Mouse (Mus musculus): ENCODE data around the gene Exd1. TPM values are rescaled to one million over a fixed set of nuclear protein-coding genes. Genes with fewer than 3 reads are reported as not detected.
A peak's percentile ranks its signal among the peaks of the same experiment; 100 is the strongest.

The Exd1 gene
- 0.22 and 0.27 TPM in 2 replicates for polyA plus RNA-seq (2016; fragmentation: Nextera tagmentation; extraction: Ambion mirVana)

- Histone ChIP-seq H3K4me3 (replicated peaks) (peak within 1 kb of the TSS; percentile 81), H3K27ac (peak within 1 kb of the TSS; percentile 74), H3K27me3 (no peaks in the 10 kb centered on the region), H3K4me1 (peaks cover 21% of the 10 kb centered on the region), H3K36me3 (replicated peaks) (no peaks in the 10 kb centered on the region), H3K9me3 (no peaks in the 10 kb centered on the region), H3K4me2 (peak within 1 kb of the TSS; percentile 61), H3K9ac (peak within 1 kb of the TSS; percentile 78)
- under 1% methylated on average over 57 of the region's 57 CpGs for WGBS
- ATAC-seq (ENCODE audit: low FRiP score), result peak; percentile 99
Measured at GRCm38 (mm10) chr2:119547522-119548370, at the start of gene Exd1, which contains the start of gene Chp1. Gene Exd1, minus strand, starts transcription at chr2:119547627. Gene Chp1, plus strand, starts transcription at chr2:119547697.

GRCm38 (mm10) chr2:119596781-119597330 is 49.4 kb upstream of the Exd1 start:
- ATAC-seq (ENCODE audit: low FRiP score), result no peak
- peaks cover 46% of the 10 kb centered on the region for H3K36me3 ChIP-seq (replicated peaks)
- WGBS, result 95% methylated on average over 8 of the region's 8 CpGs

DNA sequence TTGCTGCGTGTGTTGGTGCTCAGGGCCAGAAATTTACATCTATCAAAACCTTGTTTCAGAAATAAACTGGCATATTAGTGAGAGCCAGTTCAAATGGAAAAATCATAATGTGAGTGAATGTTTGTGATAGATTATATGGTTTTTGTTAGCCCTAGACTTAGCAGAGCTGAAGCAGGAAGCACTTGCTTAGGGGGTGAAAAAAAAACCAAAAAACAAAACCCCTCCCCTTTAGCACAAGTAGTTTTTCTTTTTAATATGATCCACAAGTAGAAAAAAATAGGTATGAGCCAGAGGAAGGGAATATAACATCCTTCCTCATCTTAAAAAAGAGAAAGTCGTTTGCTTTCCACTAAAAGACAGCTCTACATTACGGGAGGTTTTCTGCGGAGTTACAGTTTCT is 47.9 kb upstream of the Exd1 start:
- ATAC-seq (ENCODE audit: low FRiP score), result no peak
- H3K9ac ChIP-seq, result peak overlapping the region; percentile 91
- no peak overlapping the region for H3K27ac ChIP-seq
- H3K4me2 ChIP-seq, result peak overlapping the region; percentile 63
- no peaks in the 10 kb centered on the region for H3K9me3 ChIP-seq
- H3K4me1 ChIP-seq, result peaks cover 29% of the 10 kb centered on the region
- WGBS, result 63% methylated on average over 4 of the region's 4 CpGs
- H3K4me3 ChIP-seq (replicated peaks), result peak overlapping the region; percentile 83
- H3K36me3 ChIP-seq (replicated peaks), result peaks cover 42% of the 10 kb centered on the region
- H3K27me3 ChIP-seq, result no peaks in the 10 kb centered on the region

More at GRCm38 (mm10) chr2:119596781-119597330, 49.4 kb upstream of the Exd1 start:
- Histone ChIP-seq H3K4me2 (no peak overlapping the region), H3K4me1 (peaks cover 33% of the 10 kb centered on the region), H3K4me3 (replicated peaks) (no peak overlapping the region), H3K27me3 (no peaks in the 10 kb centered on the region), H3K9ac (no peak overlapping the region), H3K27ac (no peak overlapping the region), H3K9me3 (no peaks in the 10 kb centered on the region)

- H3K27ac ChIP-seq, result peak overlapping the region; percentile 84
- under 1% methylated on average over 61 of the region's 61 CpGs for WGBS
- peaks cover 29% of the 10 kb centered on the region for H3K4me1 ChIP-seq
- H3K9ac ChIP-seq, result peak overlapping the region; percentile 91
- H3K36me3 ChIP-seq (replicated peaks), result peaks cover 34% of the 10 kb centered on the region
- H3K9me3 ChIP-seq, result no peaks in the 10 kb centered on the region
- peak overlapping the region; percentile 63 for H3K4me2 ChIP-seq
- peak overlapping the region; percentile 83 for H3K4me3 ChIP-seq (replicated peaks)
- no peaks in the 10 kb centered on the region for H3K27me3 ChIP-seq
- ATAC-seq (ENCODE audit: low FRiP score), result peak; percentile 97
Measured at GRCm38 (mm10) chr2:119594113-119594981, 46.9 kb upstream of the Exd1 start.

DNA sequence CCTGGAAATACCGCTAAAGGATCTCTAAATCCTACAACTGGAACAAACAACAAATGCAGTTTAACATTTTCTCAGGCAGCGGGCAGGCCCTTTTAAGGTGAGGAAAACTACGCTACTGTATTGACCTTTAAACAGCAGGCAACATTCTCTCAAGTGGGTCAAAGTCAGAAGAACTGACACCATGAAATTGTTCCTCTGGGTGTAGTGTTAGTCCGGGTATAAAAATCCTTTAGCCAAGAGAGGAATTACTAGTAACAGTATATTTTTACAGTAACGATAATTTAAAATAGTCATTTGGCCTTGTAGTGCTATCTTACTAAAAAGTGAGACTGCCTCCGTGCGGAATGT is 46.3 kb upstream of the Exd1 start:
- Histone ChIP-seq H3K4me3 (replicated peaks) (peak overlapping the region; percentile 83), H3K27me3 (no peaks in the 10 kb centered on the region), H3K9ac (no peak overlapping the region), H3K36me3 (replicated peaks) (peaks cover 29% of the 10 kb centered on the region), H3K9me3 (no peaks in the 10 kb centered on the region), H3K4me1 (peaks cover 29% of the 10 kb centered on the region), H3K4me2 (peak overlapping the region; percentile 47), H3K27ac (peak overlapping the region; percentile 78)
- 11% methylated on average over 7 of the region's 7 CpGs for WGBS
- ATAC-seq (ENCODE audit: low FRiP score), result peak; percentile 27; the same call in 1 of the 2 replicates

GRCm38 (mm10) chr2:119591247-119591646 is 43.8 kb upstream of the Exd1 start:
- ATAC-seq (ENCODE audit: low FRiP score), result no peak
- Histone ChIP-seq H3K27me3 (no peaks in the 10 kb centered on the region), H3K36me3 (replicated peaks) (peaks cover 8% of the 10 kb centered on the region), H3K9me3 (no peaks in the 10 kb centered on the region), H3K4me2 (no peak overlapping the region), H3K27ac (no peak overlapping the region), H3K9ac (no peak overlapping the region), H3K4me3 (replicated peaks) (no peak overlapping the region), H3K4me1 (peaks cover 16% of the 10 kb centered on the region)
- WGBS, result 93% methylated on average over 3 of the region's 3 CpGs

DNA sequence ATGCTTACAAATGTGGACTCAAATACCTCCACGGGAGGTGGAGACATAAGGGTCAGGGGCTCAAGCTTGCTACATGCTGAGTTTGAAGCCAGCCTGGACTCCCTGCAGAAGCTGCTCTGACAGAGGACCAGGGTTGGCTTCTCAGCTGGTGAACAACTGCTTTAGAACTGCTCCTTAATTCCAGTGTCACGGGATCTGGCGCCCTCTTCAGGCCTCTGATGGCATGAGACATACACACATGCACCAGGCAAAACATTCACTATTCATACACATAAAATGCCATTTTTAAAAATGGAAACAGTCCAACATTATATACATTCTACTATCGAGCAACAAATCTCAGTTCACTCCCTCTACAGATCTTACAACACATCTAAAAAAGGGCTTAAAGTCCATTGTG is 40.0 kb upstream of the Exd1 start:
- no peak for ATAC-seq (ENCODE audit: low FRiP score)
- H3K9ac ChIP-seq, result no peak overlapping the region
- H3K36me3 ChIP-seq (replicated peaks), result peaks cover 7% of the 10 kb centered on the region
- WGBS, result 17% methylated on average over 4 of the region's 4 CpGs
- H3K4me2 ChIP-seq, result no peak overlapping the region
- no peaks in the 10 kb centered on the region for H3K9me3 ChIP-seq
- H3K27ac ChIP-seq, result no peak overlapping the region
- no peaks in the 10 kb centered on the region for H3K27me3 ChIP-seq
- no peak overlapping the region for H3K4me3 ChIP-seq (replicated peaks)
- no peaks in the 10 kb centered on the region for H3K4me1 ChIP-seq

GRCm38 (mm10) chr2:119584282-119584681 is 36.9 kb upstream of the Exd1 start:
- Histone ChIP-seq H3K27me3 (no peaks in the 10 kb centered on the region), H3K36me3 (replicated peaks) (no peaks in the 10 kb centered on the region; the same call in 1 of the 2 replicates), H3K4me3 (replicated peaks) (no peak overlapping the region), H3K4me2 (no peak overlapping the region), H3K4me1 (no peaks in the 10 kb centered on the region), H3K27ac (no peak overlapping the region), H3K9ac (no peak overlapping the region), H3K9me3 (no peaks in the 10 kb centered on the region)
- ATAC-seq (ENCODE audit: low FRiP score), result no peak
- WGBS, result 88% methylated on average over 8 of the region's 8 CpGs

- no peaks in the 10 kb centered on the region; the same call in 1 of the 2 replicates for H3K36me3 ChIP-seq (replicated peaks)
- H3K9me3 ChIP-seq, result no peaks in the 10 kb centered on the region
- H3K9ac ChIP-seq, result no peak overlapping the region
- H3K4me3 ChIP-seq (replicated peaks), result no peak overlapping the region
- no peaks in the 10 kb centered on the region for H3K4me1 ChIP-seq
- no peak overlapping the region for H3K4me2 ChIP-seq
- WGBS, result 47% methylated on average over 2 of the region's 2 CpGs
- H3K27me3 ChIP-seq, result no peaks in the 10 kb centered on the region
- H3K27ac ChIP-seq, result no peak overlapping the region
- ATAC-seq (ENCODE audit: low FRiP score), result no peak
Measured at GRCm38 (mm10) chr2:119583439-119583838, 36.0 kb upstream of the Exd1 start.

GRCm38 (mm10) chr2:119581571-119581970 is 34.1 kb upstream of the Exd1 start:
- Histone ChIP-seq H3K9ac (no peak overlapping the region), H3K27ac (no peak overlapping the region), H3K9me3 (no peaks in the 10 kb centered on the region), H3K4me3 (replicated peaks) (no peak overlapping the region), H3K27me3 (no peaks in the 10 kb centered on the region), H3K4me2 (no peak overlapping the region), H3K36me3 (replicated peaks) (no peaks in the 10 kb centered on the region; the same call in 1 of the 2 replicates), H3K4me1 (no peaks in the 10 kb centered on the region)
- no peak for ATAC-seq (ENCODE audit: low FRiP score)
- 96% methylated on average over 3 of the region's 3 CpGs for WGBS

DNA sequence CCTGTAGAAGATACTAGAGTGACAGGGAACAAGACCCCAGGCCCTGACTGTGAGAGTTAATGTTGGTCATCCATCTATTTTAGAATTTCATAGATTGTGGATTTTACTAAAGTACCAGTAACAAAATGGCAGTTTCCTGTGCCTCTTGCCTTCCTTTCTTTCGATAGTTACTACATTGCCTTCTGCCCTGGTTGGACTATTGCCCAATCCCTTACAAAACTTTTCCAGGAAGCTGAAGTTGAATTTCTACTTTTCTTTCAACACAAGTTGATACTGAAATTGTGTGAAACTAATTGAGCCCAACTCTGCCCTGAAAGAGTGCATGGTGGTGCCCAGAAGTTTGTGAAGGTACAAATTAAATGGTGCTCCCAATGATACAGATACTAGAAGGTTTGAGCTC is 25.0 kb upstream of the Exd1 start:
- no peak overlapping the region for H3K27ac ChIP-seq
- 97% methylated on average over 1 of the region's 1 CpGs for WGBS

More for the DNA sequence above, 25.0 kb upstream of the Exd1 start:
- Histone ChIP-seq H3K4me2 (no peak overlapping the region), H3K9me3 (no peaks in the 10 kb centered on the region), H3K4me1 (no peaks in the 10 kb centered on the region), H3K27me3 (no peaks in the 10 kb centered on the region), H3K9ac (no peak overlapping the region), H3K36me3 (replicated peaks) (peaks cover 23% of the 10 kb centered on the region), H3K4me3 (replicated peaks) (no peak overlapping the region)
- ATAC-seq (ENCODE audit: low FRiP score), result no peak
